Mouse (Mus musculus): ENCODE data around the gene Slc12a4. TPM values are rescaled to one million over a fixed set of nuclear protein-coding genes. Genes with fewer than 3 reads are reported as not detected.

Slc12a4 gene
- polyA plus RNA-seq, 1 experiment from 2014 or later = 8.4 TPM

Other genes starting within 250 kb of the Slc12a4 start
- 38.3 and 41.6 TPM in 2 replicates for gene Gfod2, start 207.4 kb downstream of the Slc12a4 start, polyA plus RNA-seq (2014; fragmentation: Nextera tagmentation; extraction: Ambion mirVana)
- gene Ranbp10, start 138.7 kb downstream of the Slc12a4 start, polyA plus RNA-seq (2014; fragmentation: Nextera tagmentation; extraction: Ambion mirVana) = 13.7 and 17.8 TPM in 2 replicates
- gene Tsnaxip1, start 138.4 kb downstream of the Slc12a4 start, polyA plus RNA-seq (2014; fragmentation: Nextera tagmentation; extraction: Ambion mirVana) = 1.2 and 1.4 TPM in 2 replicates
- 55.4 TPM in 2 replicates for gene Cenpt, start 112.8 kb downstream of the Slc12a4 start, polyA plus RNA-seq (2014; fragmentation: Nextera tagmentation; extraction: Ambion mirVana)
- 60.5 and 66.7 TPM in 2 replicates for gene Thap11, start 111.0 kb downstream of the Slc12a4 start, polyA plus RNA-seq (2014; fragmentation: Nextera tagmentation; extraction: Ambion mirVana)
- gene Nutf2, start 105.5 kb downstream of the Slc12a4 start, polyA plus RNA-seq (2014; fragmentation: Nextera tagmentation; extraction: Ambion mirVana) = 256 and 278 TPM in 2 replicates
- 31.9 and 32.6 TPM in 2 replicates for gene Edc4, start 85.2 kb downstream of the Slc12a4 start, polyA plus RNA-seq (2014; fragmentation: Nextera tagmentation; extraction: Ambion mirVana)
- gene Nrn1l, start 72.5 kb downstream of the Slc12a4 start, polyA plus RNA-seq (2014; fragmentation: Nextera tagmentation; extraction: Ambion mirVana) = not detected in 2 replicates
- gene Pskh1, start 65.7 kb downstream of the Slc12a4 start, polyA plus RNA-seq (2014; fragmentation: Nextera tagmentation; extraction: Ambion mirVana) = 11.1 and 12.5 TPM in 2 replicates
- 0.81 and 1.3 TPM in 2 replicates for gene Ctrl, start 32.2 kb downstream of the Slc12a4 start, polyA plus RNA-seq (2014; fragmentation: Nextera tagmentation; extraction: Ambion mirVana)
- gene Psmb10, start 27.7 kb downstream of the Slc12a4 start, polyA plus RNA-seq (2014; fragmentation: Nextera tagmentation; extraction: Ambion mirVana) = 21.6 and 24.6 TPM in 2 replicates
- gene Lcat, start 22.7 kb downstream of the Slc12a4 start, polyA plus RNA-seq (2014; fragmentation: Nextera tagmentation; extraction: Ambion mirVana) = 0.54 and 0.73 TPM in 2 replicates
- gene Dpep3, start 13.3 kb upstream of the Slc12a4 start, polyA plus RNA-seq (2014; fragmentation: Nextera tagmentation; extraction: Ambion mirVana) = not detected in 2 replicates
- 16.4 and 22.0 TPM in 2 replicates for gene Dus2, start 25.2 kb upstream of the Slc12a4 start, polyA plus RNA-seq (2014; fragmentation: Nextera tagmentation; extraction: Ambion mirVana)
- 0.15 TPM in 1 of 2 replicates, not detected in the other for gene Dpep2nb, start 39.9 kb upstream of the Slc12a4 start, polyA plus RNA-seq (2014; fragmentation: Nextera tagmentation; extraction: Ambion mirVana)
- 21.2 and 21.3 TPM in 2 replicates for gene Ddx28, start 45.8 kb upstream of the Slc12a4 start, polyA plus RNA-seq (2014; fragmentation: Nextera tagmentation; extraction: Ambion mirVana)
- gene Nfatc3, start 92.7 kb upstream of the Slc12a4 start, polyA plus RNA-seq (2014; fragmentation: Nextera tagmentation; extraction: Ambion mirVana) = 4.2 and 8.1 TPM in 2 replicates
- 1.5 and 2.1 TPM in 2 replicates for gene Esrp2, start 170.9 kb upstream of the Slc12a4 start, polyA plus RNA-seq (2014; fragmentation: Nextera tagmentation; extraction: Ambion mirVana)
- 4.4 and 5.2 TPM in 2 replicates for gene Pla2g15, start 184.3 kb upstream of the Slc12a4 start, polyA plus RNA-seq (2014; fragmentation: Nextera tagmentation; extraction: Ambion mirVana)
- gene Slc7a6, start 202.8 kb upstream of the Slc12a4 start, polyA plus RNA-seq (2014; fragmentation: Nextera tagmentation; extraction: Ambion mirVana) = 84.4 and 88.9 TPM in 2 replicates
- gene Slc7a6os, start 244.8 kb upstream of the Slc12a4 start, polyA plus RNA-seq (2014; fragmentation: Nextera tagmentation; extraction: Ambion mirVana) = 46.1 and 46.2 TPM in 2 replicates
- 55.1 and 57.6 TPM in 2 replicates for gene Prmt7, start 244.8 kb upstream of the Slc12a4 start, polyA plus RNA-seq (2014; fragmentation: Nextera tagmentation; extraction: Ambion mirVana)